Mouse (Mus musculus): Measurements from ENCODE around the gene Gpc6. TPM values are rescaled to one million over a fixed set of nuclear protein-coding genes. Genes with fewer than 3 reads are reported as not detected.

Gpc6 gene
- polyA plus RNA-seq, 1 experiment from 2014 or later = 4.4 TPM

DNA sequence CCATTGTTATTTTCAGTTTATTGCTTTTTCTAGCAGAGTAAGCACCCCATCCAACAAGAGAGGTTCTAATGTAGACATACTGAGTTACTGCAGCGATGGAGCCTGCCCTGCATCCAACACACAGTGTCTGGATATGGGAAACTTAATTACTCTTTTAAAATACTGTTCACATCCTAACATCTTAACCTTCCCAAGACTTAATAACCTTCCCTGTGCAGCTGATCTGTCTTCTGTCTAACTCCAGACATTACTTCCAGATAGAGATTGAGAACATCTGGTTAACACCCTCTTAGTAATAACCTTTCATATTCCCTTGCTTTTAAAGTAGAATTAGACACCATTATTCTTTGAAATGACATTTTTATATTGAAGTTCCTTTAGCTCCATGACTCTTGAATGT is 407.1 kb downstream of the Gpc6 start:
- Histone ChIP-seq H3K36me3 (ENCODE audit: control insufficient read depth, insufficient read depth) (no peaks in the 10 kb centered on the region), H3K9me3 (replicated peaks; ENCODE audit: control insufficient read depth, low read length) (no peaks in the 10 kb centered on the region), H3K4me3 (ENCODE audit: low read depth, low read length) (no peak overlapping the region), H3K27me3 (ENCODE audit: control insufficient read depth, insufficient read depth, low read depth, low read length) (no peaks in the 10 kb centered on the region), H3K4me1 (ENCODE audit: control insufficient read depth, low read depth, low read length) (no peaks in the 10 kb centered on the region), H3K27ac (ENCODE audit: low read length) (no peak overlapping the region), H3K9ac (ENCODE audit: low read depth, low read length) (no peak overlapping the region), H3K4me2 (ENCODE audit: low read depth, low read length) (no peak overlapping the region)
- no peak for ATAC-seq (ENCODE audit: low read depth)
- 44% methylated on average over 1 of the region's 1 CpGs for WGBS (ENCODE audit: insufficient replicate concordance)

GRCm38 (mm10) chr14:117337271-117337670 is 412.2 kb downstream of the Gpc6 start:
- 40% methylated on average over 1 of the region's 1 CpGs for WGBS (ENCODE audit: insufficient replicate concordance)
- Histone ChIP-seq H3K27ac (ENCODE audit: low read length) (no peak overlapping the region), H3K4me1 (ENCODE audit: control insufficient read depth, low read depth, low read length) (no peaks in the 10 kb centered on the region), H3K4me2 (ENCODE audit: low read depth, low read length) (no peak overlapping the region), H3K9me3 (replicated peaks; ENCODE audit: control insufficient read depth, low read length) (no peaks in the 10 kb centered on the region), H3K4me3 (ENCODE audit: low read depth, low read length) (no peak overlapping the region), H3K36me3 (ENCODE audit: control insufficient read depth, insufficient read depth) (no peaks in the 10 kb centered on the region), H3K9ac (ENCODE audit: low read depth, low read length) (no peak overlapping the region), H3K27me3 (ENCODE audit: control insufficient read depth, insufficient read depth, low read depth, low read length) (no peaks in the 10 kb centered on the region)
- no peak for ATAC-seq (ENCODE audit: low read depth)

GRCm38 (mm10) chr14:117340549-117340948 is 415.4 kb downstream of the Gpc6 start:
- no peak overlapping the region for H3K4me3 ChIP-seq (ENCODE audit: low read depth, low read length)
- H3K4me2 ChIP-seq (ENCODE audit: low read depth, low read length) = no peak overlapping the region
- no peaks in the 10 kb centered on the region for H3K9me3 ChIP-seq (replicated peaks; ENCODE audit: control insufficient read depth, low read length)
- H3K9ac ChIP-seq (ENCODE audit: low read depth, low read length) = no peak overlapping the region
- no peak overlapping the region for H3K27ac ChIP-seq (ENCODE audit: low read length)
- no peaks in the 10 kb centered on the region for H3K27me3 ChIP-seq (ENCODE audit: control insufficient read depth, insufficient read depth, low read depth, low read length)
- no peaks in the 10 kb centered on the region for H3K4me1 ChIP-seq (ENCODE audit: control insufficient read depth, low read depth, low read length)
- H3K36me3 ChIP-seq (ENCODE audit: control insufficient read depth, insufficient read depth) = no peaks in the 10 kb centered on the region
- ATAC-seq (ENCODE audit: low read depth) = no peak
- WGBS (ENCODE audit: insufficient replicate concordance) = 75% methylated on average over 4 of the region's 4 CpGs

- H3K4me3 ChIP-seq (ENCODE audit: low read depth, low read length) = no peak overlapping the region
- ATAC-seq (ENCODE audit: low read depth) = no peak
- 74% methylated on average over 6 of the region's 6 CpGs for WGBS (ENCODE audit: insufficient replicate concordance)
Observed at GRCm38 (mm10) chr14:117344505-117344904, 419.4 kb downstream of the Gpc6 start.

DNA sequence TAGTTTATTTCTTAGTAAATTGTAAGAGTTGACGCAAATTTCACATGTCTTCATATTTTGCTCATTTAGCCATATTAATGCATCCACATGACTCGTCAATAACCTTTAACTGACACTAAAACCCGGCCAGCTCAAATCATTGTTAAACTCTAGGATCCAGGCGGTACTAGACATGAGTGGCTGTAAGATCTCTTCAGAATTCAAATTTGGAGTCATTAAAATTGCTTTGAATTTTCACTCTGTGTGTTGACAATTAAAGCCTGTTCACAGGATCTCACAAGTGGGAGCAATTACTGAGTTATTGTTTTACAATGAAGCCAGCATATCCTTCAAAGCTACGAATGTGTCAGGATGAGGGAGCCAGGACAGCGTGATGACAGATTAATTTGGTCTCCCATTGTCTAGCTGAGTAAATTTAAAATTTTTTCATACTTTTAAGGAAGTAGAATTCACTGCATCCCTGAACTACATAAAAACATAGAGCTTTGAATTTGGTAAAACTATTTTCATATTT is 421.3 kb downstream of the Gpc6 start:
- Histone ChIP-seq H3K9ac (ENCODE audit: low read depth, low read length) (no peak overlapping the region), H3K4me1 (ENCODE audit: control insufficient read depth, low read depth, low read length) (no peaks in the 10 kb centered on the region), H3K4me2 (ENCODE audit: low read depth, low read length) (no peak overlapping the region), H3K9me3 (replicated peaks; ENCODE audit: control insufficient read depth, low read length) (no peaks in the 10 kb centered on the region), H3K27ac (ENCODE audit: low read length) (no peak overlapping the region), H3K36me3 (ENCODE audit: control insufficient read depth, insufficient read depth) (no peaks in the 10 kb centered on the region), H3K4me3 (ENCODE audit: low read depth, low read length) (no peak overlapping the region), H3K27me3 (ENCODE audit: control insufficient read depth, insufficient read depth, low read depth, low read length) (no peaks in the 10 kb centered on the region)
- ATAC-seq (ENCODE audit: low read depth) = no peak
- 67% methylated on average over 6 of the region's 6 CpGs for WGBS (ENCODE audit: insufficient replicate concordance)

More at GRCm38 (mm10) chr14:117344505-117344904, 419.4 kb downstream of the Gpc6 start:
- H3K9me3 ChIP-seq (replicated peaks; ENCODE audit: control insufficient read depth, low read length) = no peaks in the 10 kb centered on the region
- no peak overlapping the region for H3K27ac ChIP-seq (ENCODE audit: low read length)
- H3K4me2 ChIP-seq (ENCODE audit: low read depth, low read length) = no peak overlapping the region
- no peaks in the 10 kb centered on the region for H3K27me3 ChIP-seq (ENCODE audit: control insufficient read depth, insufficient read depth, low read depth, low read length)
- no peaks in the 10 kb centered on the region for H3K36me3 ChIP-seq (ENCODE audit: control insufficient read depth, insufficient read depth)
- H3K9ac ChIP-seq (ENCODE audit: low read depth, low read length) = no peak overlapping the region
- no peaks in the 10 kb centered on the region for H3K4me1 ChIP-seq (ENCODE audit: control insufficient read depth, low read depth, low read length)

- 75% methylated on average over 7 of the region's 7 CpGs for WGBS (ENCODE audit: insufficient replicate concordance)
- Histone ChIP-seq H3K36me3 (ENCODE audit: control insufficient read depth, insufficient read depth) (no peaks in the 10 kb centered on the region), H3K9me3 (replicated peaks; ENCODE audit: control insufficient read depth, low read length) (no peaks in the 10 kb centered on the region), H3K27ac (ENCODE audit: low read length) (no peak overlapping the region), H3K4me2 (ENCODE audit: low read depth, low read length) (no peak overlapping the region), H3K4me1 (ENCODE audit: control insufficient read depth, low read depth, low read length) (no peaks in the 10 kb centered on the region), H3K9ac (ENCODE audit: low read depth, low read length) (no peak overlapping the region), H3K27me3 (ENCODE audit: control insufficient read depth, insufficient read depth, low read depth, low read length) (no peaks in the 10 kb centered on the region), H3K4me3 (ENCODE audit: low read depth, low read length) (no peak overlapping the region)
- ATAC-seq (ENCODE audit: low read depth) = no peak
Observed at GRCm38 (mm10) chr14:117351296-117351695, 426.2 kb downstream of the Gpc6 start.

GRCm38 (mm10) chr14:117361155-117361964 is 436.2 kb downstream of the Gpc6 start:
- H3K9me3 ChIP-seq (replicated peaks; ENCODE audit: control insufficient read depth, low read length) = no peaks in the 10 kb centered on the region
- H3K9ac ChIP-seq (ENCODE audit: low read depth, low read length) = no peak overlapping the region
- H3K4me2 ChIP-seq (ENCODE audit: low read depth, low read length) = no peak overlapping the region
- no peaks in the 10 kb centered on the region for H3K27me3 ChIP-seq (ENCODE audit: control insufficient read depth, insufficient read depth, low read depth, low read length)
- H3K36me3 ChIP-seq (ENCODE audit: control insufficient read depth, insufficient read depth) = no peaks in the 10 kb centered on the region
- no peak overlapping the region for H3K4me3 ChIP-seq (ENCODE audit: low read depth, low read length)
- 59% methylated on average over 9 of the region's 9 CpGs for WGBS (ENCODE audit: insufficient replicate concordance)
- no peak overlapping the region for H3K27ac ChIP-seq (ENCODE audit: low read length)
- ATAC-seq (ENCODE audit: low read depth) = no peak
- no peaks in the 10 kb centered on the region for H3K4me1 ChIP-seq (ENCODE audit: control insufficient read depth, low read depth, low read length)

GRCm38 (mm10) chr14:117361965-117362309 is 436.8 kb downstream of the Gpc6 start:
- 66% methylated on average over 2 of the region's 2 CpGs for WGBS (ENCODE audit: insufficient replicate concordance)
- no peak overlapping the region for H3K4me3 ChIP-seq (ENCODE audit: low read depth, low read length)
- no peak for ATAC-seq (ENCODE audit: low read depth)
- H3K36me3 ChIP-seq (ENCODE audit: control insufficient read depth, insufficient read depth) = no peaks in the 10 kb centered on the region
- no peak overlapping the region for H3K4me2 ChIP-seq (ENCODE audit: low read depth, low read length)
- no peak overlapping the region for H3K9ac ChIP-seq (ENCODE audit: low read depth, low read length)
- no peaks in the 10 kb centered on the region for H3K9me3 ChIP-seq (replicated peaks; ENCODE audit: control insufficient read depth, low read length)
- no peaks in the 10 kb centered on the region for H3K27me3 ChIP-seq (ENCODE audit: control insufficient read depth, insufficient read depth, low read depth, low read length)
- no peak overlapping the region for H3K27ac ChIP-seq (ENCODE audit: low read length)
- H3K4me1 ChIP-seq (ENCODE audit: control insufficient read depth, low read depth, low read length) = no peaks in the 10 kb centered on the region

- H3K9me3 ChIP-seq (replicated peaks; ENCODE audit: control insufficient read depth, low read length) = no peaks in the 10 kb centered on the region
- 71% methylated on average over 18 of the region's 18 CpGs for WGBS (ENCODE audit: insufficient replicate concordance)
- no peak for ATAC-seq (ENCODE audit: low read depth)
- H3K9ac ChIP-seq (ENCODE audit: low read depth, low read length) = no peak overlapping the region
- H3K36me3 ChIP-seq (ENCODE audit: control insufficient read depth, insufficient read depth) = no peaks in the 10 kb centered on the region
- H3K27ac ChIP-seq (ENCODE audit: low read length) = no peak overlapping the region
- H3K27me3 ChIP-seq (ENCODE audit: control insufficient read depth, insufficient read depth, low read depth, low read length) = no peaks in the 10 kb centered on the region
- H3K4me3 ChIP-seq (ENCODE audit: low read depth, low read length) = no peak overlapping the region
- H3K4me1 ChIP-seq (ENCODE audit: control insufficient read depth, low read depth, low read length) = no peaks in the 10 kb centered on the region
- no peak overlapping the region for H3K4me2 ChIP-seq (ENCODE audit: low read depth, low read length)
Observed at GRCm38 (mm10) chr14:117369331-117369866, 444.3 kb downstream of the Gpc6 start.

All from liver, embryonic 16.5 days (tissue).